Mouse (Mus musculus): Measurements from ENCODE around the gene Mmp10. TPM values are rescaled to one million over a fixed set of nuclear protein-coding genes. Genes with fewer than 3 reads are reported as not detected.

The Mmp10 gene
- not detected for total RNA-seq (2021)
- long read RNA-seq, experiment 1 = 0 reads
- long read RNA-seq, experiment 2 = 0 reads

DNA sequence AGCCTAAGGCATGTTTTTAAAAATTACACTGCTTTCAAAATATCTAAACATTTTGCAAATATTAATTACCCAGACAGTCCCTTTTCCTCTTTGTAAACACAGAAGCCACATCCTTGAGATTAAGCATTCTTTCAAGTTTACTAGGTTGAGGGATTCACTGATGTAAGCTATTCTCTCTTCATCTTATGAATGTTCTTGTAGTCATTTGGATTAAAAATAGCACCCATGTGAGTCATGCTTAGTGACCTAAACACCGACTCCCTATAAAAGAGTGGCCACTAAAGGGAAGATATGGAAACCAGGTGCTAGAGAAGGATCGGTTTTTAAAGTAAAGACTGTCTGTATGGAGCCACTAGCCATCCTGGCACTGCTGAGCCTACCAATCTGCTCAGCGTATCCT lies at the start of gene Mmp10:
TSS of gene Mmp10 (plus strand) at position 302 of the 400 bp plus-strand sequence.
- DNase-seq (ENCODE audit: low spot score in 2 of 2) = no peak

- DNase-seq (ENCODE audit: low spot score in 2 of 2) = no peak
Observed at GRCm38 (mm10) chr9:7453302-7453701, 48.9 kb upstream of the Mmp10 start.

DNA sequence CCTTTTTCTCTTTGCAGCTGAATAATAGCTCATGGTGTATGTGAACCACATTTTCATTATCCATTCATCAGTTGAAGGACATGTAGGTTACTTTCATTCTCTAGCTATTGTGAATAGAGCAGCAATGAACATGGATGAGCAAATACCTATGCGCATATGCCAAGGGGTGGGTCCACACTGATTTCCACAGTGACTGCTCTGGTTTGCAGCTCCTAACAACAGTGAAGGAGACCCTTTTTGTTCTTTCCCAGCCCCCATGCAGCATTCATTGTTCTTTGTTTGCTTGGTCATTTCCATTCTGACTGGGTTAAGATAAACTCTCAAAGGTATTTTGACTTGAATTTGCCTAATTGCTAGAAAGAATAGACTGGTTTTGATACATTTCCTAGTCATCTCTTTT lies 31.9 kb upstream of the Mmp10 start:
- DNase-seq (ENCODE audit: low spot score in 2 of 2) = no peak

DNA sequence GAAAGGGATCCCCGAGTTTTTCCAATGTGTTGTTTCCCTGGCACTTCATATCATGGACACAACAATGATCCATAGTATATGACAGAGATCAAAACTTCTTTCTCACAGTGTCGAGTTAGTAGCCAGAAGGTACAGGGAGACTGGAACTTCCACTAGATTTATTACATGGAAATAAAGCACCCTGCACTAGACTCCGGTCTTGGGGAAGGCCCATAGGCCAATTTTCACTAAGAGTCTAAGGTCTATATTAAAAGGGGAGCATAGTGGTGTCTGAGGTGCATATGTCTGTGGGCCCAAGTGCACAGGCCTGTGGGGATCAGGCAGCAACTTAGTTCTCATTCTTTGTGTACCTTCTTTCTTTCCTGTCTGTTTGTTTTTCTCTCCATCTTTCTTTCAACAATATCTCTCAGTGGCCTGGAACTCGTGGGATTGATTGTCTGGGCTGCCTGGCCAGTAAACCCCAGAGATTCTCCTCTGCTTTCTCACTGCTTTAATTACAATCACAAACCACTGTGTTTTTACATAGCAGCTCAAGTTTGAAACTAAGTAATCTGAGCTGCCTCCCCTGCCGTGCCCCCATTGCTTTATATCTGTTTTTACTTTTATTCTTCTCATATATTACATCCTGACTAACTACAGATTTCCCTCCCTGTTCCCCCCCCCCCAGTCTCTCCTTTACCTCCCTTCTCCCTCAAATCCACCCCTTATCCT lies 18.3 kb upstream of the Mmp10 start:
- no peak for DNase-seq (ENCODE audit: low spot score in 2 of 2)

DNA sequence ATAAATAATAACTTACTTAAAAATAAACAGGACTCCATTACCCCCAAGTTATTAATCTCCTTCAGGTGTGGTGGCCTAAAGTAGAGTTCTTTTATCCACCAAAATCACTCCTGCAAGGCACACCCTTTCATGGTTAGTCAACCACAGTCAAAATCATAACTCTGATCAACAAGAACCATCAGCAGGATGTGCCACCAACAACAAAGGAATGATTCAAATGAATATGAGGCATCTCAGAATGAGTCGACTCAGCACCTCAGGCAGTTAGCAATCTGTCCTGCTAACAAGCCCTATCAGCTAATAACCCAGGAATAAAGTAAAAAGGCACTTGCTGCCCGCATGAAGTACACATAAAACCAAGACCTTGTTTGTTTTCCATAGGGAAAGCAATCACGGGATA lies 1.0 kb upstream of the Mmp10 start:
- no peak for DNase-seq (ENCODE audit: low spot score in 2 of 2)

DNA sequence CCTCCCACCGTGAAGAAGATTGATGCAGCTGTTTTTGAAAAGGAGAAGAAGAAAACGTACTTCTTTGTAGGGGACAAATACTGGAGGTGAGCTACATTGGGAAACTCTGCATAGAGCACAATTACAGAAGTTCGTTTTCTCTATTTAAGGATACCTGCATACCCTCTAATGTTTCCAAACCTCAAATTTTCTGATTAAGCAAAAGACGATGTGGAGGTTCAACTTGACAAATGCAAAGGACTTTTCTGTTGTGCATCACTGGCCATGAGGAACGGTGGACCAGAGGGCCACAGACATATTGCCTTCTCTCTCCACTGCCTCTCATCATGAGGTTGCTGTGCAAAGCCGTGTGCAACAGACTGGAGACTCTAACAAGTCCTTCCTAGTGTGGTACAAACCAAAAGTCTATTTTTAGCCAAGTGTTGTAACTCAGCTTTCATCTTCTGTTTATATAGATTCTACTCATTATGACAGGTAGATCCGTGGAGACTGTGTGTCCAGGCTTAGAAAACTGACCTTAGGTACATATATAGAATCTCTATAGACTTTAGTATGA lies 5.2 kb downstream of the Mmp10 start:
- no peak for DNase-seq (ENCODE audit: low spot score in 2 of 2)

DNA sequence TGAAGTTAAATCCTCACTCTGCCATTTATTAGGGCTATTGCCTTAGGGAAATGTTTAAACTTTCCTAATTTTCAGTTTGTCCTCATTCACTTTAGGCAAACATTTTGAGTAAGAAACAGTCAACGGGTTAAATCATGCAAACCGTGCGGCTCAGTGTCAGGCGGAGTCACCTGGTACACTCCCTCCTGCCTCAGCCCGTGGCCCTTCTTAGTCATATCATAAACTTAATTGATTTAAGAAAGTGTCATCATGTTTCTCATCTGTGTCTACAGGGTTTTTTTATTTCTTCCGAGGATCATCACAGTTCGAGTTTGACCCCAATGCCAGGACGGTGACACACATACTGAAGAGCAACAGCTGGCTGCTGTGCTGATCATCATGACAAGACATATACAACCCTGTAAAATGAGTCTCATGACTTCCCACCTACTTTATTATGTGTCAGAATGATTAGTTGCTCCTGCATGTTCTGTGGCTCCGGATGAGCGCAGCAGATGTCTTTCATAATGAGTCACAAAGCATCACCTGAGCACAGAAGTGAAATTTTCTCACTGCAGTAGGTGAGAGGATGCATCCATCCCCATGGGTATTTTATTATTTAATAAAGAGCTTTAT lies 7.6 kb downstream of the Mmp10 start:
- DNase-seq (ENCODE audit: low spot score in 2 of 2) = no peak

DNA sequence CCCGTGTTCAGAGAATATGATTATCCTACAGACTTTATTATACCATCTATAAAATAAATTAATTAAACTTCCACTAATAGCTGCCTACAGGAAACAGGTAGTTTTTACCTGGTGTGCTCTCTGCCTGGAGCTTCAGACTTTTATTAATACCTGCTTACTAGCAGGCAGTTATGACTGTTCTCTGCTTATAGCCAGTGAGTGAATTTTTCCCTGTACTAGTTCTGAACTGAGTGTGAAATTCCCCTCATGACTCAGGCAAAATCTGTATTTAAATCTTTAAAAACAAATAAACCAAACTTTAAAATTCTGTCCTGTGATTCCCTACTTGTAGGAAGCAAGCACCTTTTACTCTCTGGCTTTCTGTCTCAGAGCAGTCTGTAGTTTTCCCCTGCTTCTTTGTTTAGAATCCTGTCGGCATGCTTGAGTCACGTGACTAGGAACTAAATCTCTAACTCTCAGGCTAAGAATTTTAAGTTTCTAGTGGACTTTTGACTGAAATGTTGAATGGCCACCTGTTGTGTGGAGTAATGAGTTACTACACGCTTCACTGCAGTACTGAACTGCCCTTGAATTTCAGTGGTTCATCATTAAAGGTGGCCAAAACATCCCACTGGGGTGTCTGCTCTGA lies 15.9 kb downstream of the Mmp10 start:
- no peak for DNase-seq (ENCODE audit: low spot score in 2 of 2)

- DNase-seq (ENCODE audit: low spot score in 2 of 2) = no peak
Observed at GRCm38 (mm10) chr9:7526255-7526940, 24.2 kb downstream of the Mmp10 start.

GRCm38 (mm10) chr9:7542763-7543162 lies 40.6 kb downstream of the Mmp10 start:
- no peak for DNase-seq (ENCODE audit: low spot score in 2 of 2)

DNA sequence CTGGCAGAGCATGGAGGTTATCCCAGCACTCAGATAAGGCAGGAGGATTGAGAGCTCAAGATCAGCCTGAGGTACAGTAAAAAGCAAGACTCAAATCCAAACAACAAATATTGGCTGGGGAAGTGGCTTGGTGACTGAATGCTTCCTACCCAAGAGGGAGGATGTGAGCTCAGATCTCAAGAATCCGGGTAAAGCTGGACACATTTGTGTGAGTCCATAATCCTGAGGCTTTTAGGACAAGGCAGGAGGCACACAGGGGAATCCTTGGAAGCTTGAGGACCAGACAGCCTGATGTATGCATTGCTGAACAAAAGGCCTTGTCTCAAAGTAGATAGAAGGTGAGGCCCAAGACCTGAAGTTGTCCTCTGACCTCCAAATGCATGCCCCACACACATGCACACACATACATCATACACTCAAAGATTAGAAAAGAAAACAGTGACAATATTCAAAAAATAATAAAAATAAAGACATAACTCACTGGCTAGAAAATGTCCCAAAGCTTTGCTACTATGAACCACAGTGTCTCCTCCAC lies 42.8 kb downstream of the Mmp10 start:
- DNase-seq (ENCODE audit: low spot score in 2 of 2) = no peak

- DNase-seq (ENCODE audit: low spot score in 2 of 2) = no peak
Observed at GRCm38 (mm10) chr9:7545471-7545870, 43.3 kb downstream of the Mmp10 start.

DNA sequence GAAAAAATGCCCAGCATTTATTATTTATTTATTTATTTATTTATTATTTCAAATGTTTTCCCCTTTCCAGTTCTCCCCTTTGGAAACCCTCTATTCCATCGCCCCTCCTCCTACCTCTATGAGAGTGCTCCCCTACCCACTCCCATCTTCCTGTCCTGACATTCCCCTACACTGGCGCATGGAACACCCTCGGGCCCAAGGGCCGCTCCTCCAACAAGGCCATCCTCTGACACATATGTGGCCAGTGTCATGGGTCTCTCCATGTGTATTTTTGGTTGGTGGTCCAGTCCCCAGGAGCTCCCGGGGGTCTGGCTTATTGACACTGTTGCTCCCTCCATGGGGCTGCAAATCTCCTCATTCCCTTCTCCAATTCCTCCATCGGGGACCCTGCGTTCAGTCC lies 43.8 kb downstream of the Mmp10 start:
- no peak for DNase-seq (ENCODE audit: low spot score in 2 of 2)

- DNase-seq (ENCODE audit: low spot score in 2 of 2) = no peak
Observed at GRCm38 (mm10) chr9:7551943-7552342, 49.8 kb downstream of the Mmp10 start.

DNA sequence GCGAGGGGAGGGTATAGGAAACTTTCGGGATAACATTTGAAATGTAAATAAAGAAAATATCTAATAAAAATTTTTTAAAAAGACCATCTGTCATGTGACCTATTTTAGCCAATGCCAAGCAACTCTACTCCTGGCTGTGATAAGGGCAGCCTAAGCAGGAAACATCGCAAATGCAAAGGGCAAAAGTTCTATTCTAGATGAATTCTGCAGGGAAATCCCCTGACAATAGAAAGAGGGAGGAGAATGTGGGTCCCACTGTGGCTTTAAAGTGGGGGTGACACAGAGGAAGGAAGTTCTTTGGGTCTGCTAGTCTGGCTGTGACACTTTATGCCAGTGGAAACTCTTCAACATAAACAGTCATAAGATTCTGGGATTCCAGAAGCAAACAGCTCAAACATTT lies 51.4 kb downstream of the Mmp10 start:
- no peak for DNase-seq (ENCODE audit: low spot score in 2 of 2)

DNA sequence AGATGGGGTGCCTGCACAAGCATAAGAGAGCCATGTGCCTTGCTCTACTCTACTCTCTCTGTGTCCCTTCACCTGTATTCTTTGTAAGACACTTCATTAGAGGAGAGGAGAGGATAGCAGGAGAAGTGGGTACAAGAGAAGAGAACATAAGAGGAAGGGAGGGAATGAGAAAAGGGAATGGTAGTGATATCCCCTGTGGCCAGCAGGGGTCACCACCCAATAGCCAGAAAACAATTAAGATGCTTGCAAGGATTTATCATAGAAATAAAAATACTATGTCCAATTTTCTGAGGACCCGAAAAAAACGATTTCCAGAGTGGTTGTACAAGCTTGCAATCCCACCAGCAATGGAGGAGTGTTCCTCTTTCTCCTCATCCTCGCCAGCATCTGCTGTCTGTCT lies 52.2 kb downstream of the Mmp10 start:
- DNase-seq (ENCODE audit: low spot score in 2 of 2) = no peak

- DNase-seq (ENCODE audit: low spot score in 2 of 2) = no peak
Observed at GRCm38 (mm10) chr9:7558221-7559017, 56.3 kb downstream of the Mmp10 start, which contains the start of gene Mmp8. TSS of gene Mmp8 (plus strand) at chr9:7558456.

All from adrenal gland, postnatal 4 days (tissue).